Mouse (Mus musculus): ENCODE measurements around the gene Mrps2.
A peak's percentile ranks its signal among the peaks of the same experiment; 100 is the strongest.
"Not testable (repeated sequence)": the region's sequence is repeated elsewhere in the genome, so short reads cannot be mapped to it uniquely, and the experiment has no call there.

Mrps2 gene

DNA sequence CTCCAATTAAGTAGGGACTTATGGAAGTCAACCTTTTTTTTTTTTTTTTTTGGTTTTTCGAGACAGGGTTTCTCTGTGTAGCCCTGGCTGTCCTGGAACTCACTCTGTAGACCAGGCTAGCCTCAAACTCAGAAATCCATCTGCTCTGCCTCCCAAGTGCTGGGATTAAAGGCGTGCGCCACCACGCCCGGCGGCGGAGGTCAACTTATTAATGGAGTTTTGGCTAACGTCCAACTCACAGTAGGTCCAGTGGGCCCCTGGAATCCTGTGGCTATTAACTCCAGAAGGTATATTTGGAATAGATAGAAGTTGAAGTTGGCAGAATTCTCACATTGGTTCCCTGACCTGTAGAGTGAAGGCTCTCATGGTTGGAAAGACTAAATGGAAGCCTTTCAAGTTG is 4.1 kb downstream of the Mrps2 start:
- not testable (repeated sequence) for DNase-seq (ENCODE audit: low read depth, low spot score)

DNA sequence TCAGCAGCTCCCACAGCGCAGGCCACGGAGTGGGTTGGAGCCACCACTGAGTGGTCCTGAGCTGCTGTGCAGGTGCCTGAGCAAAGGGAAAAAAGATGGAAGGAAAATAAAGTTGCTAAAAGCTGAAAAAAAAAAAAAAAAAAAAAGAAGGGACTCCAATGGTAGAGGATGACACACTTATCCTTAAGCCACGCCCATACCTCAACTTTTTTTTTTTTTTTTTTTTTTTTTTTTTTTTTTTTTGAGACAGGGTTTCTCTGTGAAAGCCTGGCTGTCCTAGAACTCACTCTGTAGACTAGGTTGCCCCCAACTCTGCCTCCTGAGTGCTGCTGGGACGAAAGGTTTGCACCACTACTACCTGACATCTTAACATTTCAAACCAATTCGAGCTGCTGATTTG is 10.1 kb downstream of the Mrps2 start:
- DNase-seq (ENCODE audit: low read depth, low spot score), result not testable (repeated sequence)

DNA sequence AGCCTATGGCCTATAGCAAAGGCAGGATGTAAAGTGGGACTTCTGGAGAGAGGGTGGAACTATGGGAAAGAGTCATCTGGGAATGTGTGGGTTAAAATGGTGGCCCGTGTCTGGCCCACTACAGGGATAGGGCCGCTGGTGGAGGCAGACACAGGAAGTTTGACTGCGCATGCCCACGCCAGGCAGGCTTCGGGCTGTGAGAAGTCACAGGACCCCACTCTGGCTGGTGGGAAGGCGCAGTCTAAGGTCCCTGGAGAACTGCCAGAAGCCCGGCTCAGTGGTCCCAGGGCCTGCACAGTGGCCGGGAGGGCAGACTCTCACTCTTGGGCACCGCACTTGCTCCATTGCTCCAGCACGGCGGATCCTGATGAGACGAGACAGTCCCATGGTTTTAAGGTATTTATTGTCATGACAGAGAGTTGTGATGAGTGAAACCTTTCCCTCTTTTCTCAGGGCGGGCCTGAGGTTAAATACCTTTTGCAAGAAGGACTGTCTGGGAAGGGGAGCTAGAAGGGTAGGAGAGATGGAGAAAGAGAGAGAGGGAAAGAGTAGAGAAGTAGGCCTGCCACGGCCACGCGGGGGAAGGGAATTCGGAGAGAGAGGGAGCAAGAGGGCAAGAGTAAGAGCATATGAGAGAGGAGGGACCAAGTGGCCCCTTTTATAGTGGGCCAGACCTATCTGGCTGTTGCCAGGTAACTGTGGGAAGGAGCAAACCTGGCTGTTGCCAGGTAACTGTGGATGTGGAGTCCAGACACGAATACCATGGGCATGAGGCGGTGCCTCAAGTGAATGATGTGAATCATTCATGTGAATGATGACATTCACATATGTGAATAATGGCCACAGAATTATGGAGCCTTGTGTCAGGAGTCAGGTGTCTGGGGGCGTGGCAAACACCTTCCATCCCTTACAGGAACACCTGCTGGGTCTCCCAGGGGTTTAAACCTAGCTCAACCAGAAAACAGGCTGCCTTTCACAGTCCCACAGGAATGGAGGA is 11.6 kb downstream of the Mrps2 start:
- peak; percentile 65 for DNase-seq (ENCODE audit: low read depth, low spot score)

DNA sequence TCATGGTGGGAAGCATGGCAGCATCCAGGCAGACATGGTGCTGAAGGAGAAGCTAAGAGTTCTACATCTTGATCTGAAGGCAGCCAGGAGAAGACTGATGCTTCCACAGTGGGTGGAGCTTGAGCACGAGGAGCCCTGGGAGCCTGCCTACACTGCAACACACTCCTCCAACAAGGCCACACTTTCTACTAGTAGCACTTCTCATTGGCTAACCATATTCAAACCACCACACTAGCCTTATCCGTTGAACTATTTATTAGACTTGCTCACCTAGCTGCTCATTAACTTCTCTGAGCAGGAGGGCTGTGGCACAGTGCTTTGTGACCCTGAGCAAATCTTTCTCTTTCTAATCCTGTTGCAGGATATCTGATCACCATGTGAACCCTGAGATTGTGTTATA is 16.0 kb downstream of the Mrps2 start:
- no peak for DNase-seq (ENCODE audit: low read depth, low spot score)

DNA sequence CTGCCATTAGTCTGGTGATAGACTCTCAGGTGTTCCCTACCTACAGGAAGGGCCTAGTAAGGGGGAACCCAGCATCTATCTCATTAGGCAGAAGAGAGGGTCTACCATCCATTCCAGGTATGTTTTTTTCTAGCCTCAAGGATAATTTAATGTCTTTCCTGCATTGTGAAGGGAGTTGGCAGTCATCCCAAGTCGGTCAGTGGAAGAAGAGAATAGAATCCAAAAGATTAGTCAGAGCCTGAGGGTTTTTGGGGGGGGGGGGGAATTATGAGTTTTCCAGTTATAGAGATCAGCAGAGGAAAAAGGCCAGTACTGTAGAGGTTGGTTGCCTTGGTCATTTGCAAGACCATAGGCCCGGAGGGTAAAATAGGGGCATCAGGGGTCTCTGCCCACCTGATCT is 26.7 kb downstream of the Mrps2 start:
- no peak for DNase-seq (ENCODE audit: low read depth, low spot score)

DNA sequence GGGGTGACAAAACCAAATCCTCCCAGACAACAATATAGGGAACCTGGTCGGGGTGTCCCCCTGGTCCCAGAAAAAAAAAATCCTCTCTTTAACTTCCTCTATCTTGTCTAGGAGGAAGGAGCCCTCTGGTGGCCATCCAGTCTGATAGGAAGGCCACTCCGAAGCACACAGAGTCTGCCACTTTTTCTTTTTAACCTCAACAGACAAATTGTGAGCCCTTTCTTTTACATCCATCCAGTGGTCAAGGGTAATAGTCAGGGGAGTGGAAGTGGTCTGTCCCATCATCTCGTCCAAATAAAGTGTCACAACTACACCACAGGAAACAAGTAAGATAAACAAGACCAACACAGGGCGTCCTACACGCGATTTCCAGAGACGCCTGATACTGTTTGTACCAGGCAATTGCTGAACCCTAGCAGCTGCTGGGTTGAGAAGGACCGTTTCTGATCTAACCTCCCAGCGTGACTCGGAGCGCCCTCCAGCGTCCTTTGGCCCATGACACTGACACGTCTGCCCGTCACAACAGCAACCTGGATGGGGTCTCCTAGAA is 27.4 kb downstream of the Mrps2 start:
- no peak for DNase-seq (ENCODE audit: low read depth, low spot score)

DNA sequence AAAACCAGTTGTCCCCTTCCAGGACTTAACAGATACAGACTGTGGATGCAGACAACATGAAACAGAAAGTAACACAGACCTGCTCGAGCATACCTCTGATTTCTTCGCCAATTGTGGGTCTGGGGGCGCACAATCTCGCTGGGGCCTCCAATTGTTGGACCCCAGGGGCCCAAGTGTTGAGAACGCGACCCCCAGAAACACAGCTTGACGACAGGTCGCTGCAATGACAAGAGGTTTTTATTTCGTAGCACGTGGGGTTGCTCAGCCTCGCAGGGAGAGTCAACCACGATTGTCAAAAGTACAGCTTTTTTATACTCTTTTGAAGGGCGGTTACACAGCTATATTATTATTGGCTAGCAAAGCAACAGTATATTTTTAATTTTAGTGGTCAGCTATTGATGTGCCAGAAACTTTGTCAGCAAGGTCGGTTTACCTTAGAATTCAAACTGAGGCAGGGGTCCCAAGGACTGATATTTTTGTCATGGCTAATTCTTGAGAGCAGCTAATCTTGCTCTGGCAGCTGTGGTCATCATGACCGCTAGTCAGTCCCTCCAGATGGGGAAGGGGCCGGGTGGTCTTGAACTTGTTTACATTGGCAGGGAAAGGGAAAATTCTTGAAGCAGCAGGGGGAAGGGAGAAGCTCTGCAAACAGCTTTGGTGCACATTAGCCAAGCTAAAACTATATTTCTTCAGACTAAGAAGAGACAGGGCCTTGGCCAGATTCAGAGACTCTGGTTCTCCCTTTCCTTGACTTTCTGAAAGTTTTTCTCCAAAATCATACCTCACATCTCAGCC is 28.1 kb downstream of the Mrps2 start:
- no peak for DNase-seq (ENCODE audit: low read depth, low spot score)

DNA sequence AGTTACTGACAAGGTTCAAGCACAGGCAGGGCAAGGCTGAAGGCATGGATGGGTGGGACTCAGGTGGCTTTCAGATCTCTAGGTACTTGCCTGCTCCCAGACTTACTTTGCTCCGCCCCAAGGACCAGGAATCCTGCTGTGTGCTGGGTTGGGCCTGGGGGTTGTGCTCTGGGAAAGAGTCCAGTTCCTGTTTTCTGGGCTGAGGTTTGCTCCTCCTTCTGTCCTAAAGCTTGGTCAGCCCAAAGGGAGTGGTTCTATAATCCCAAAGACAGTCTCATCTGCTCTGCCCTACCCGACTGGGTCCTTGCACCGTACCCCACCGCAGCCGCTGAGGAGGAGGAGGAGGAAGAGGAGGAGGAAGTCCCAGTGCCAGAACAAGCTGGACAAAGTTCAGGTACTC is 28.8 kb downstream of the Mrps2 start, which contains the start of gene Gbgt1:
Gene Gbgt1, plus strand, starts transcription at position 221 of the 400 bp plus-strand sequence.
- DNase-seq (ENCODE audit: low read depth, low spot score), result peak; percentile 47

DNA sequence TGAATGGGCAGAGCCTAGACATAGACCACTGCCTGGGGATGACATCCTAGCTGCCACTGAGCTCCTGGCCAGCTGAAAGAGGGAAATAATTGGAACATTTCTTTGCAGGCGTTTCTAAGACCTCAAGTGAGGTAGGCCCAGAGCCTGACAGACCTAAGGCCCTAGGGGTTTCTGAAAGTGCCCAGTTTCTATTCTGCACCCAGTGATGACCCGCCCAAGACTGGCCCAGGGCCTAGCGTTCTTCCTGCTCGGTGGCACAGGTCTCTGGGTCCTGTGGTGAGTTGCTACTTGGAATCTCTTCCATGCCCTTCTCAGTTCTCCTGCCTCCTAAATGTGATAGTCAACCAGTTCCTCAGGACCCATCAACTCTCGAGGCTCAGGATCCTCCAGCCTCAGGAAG is 29.7 kb downstream of the Mrps2 start:
- no peak for DNase-seq (ENCODE audit: low read depth, low spot score)

DNA sequence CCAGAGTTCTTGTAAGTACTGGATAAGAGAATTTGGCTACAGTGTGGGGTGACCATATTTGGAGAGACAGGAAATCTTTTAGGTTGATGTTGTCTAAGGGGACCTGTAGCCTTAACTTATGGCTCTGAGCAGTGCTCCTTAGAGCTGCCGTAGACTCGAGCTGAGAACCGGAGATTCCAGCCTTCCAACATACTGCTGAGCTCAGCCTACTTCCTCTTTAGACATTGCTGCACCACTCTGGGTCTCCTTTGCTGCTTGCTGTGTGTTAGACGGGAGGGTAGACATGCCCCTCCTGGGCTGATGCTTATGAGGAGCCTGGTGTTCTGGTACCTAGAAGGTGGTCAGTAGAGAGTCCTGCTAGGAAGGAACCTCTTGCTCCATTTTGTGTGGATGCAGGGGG is 30.6 kb downstream of the Mrps2 start:
- DNase-seq (ENCODE audit: low read depth, low spot score), result no peak

DNA sequence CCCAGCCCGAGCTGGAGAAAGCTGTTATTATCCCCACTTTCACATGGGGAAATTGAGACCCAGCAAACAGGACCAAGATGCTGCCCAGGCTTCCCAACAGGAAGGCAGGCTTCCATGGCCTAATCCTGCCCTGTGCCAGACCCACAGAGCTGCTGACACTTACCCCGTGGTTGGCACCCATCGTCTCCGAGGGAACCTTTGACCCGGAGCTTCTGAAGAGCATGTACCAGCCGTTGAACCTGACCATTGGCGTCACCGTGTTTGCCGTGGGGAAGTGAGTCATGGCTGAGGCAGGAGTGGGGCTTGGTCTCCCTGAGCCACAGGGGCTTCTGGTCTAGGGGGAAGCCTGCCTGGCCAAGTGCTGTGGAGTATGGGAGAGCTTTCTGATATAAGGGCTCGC is 35.1 kb downstream of the Mrps2 start:
- DNase-seq (ENCODE audit: low read depth, low spot score), result no peak

DNA sequence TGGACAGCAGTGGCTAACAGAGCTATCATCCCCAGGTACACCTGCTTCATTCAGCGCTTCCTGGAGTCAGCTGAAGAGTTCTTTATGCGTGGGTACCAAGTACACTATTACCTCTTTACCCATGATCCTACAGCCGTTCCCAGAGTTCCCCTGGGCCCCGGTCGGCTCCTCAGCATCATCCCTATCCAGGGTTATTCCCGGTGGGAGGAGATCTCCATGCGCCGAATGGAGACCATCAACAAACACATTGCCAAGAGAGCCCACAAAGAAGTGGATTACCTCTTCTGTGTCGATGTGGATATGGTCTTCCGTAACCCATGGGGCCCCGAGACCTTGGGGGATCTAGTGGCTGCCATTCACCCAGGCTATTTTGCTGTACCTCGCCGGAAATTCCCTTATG is 36.8 kb downstream of the Mrps2 start:
- no peak for DNase-seq (ENCODE audit: low read depth, low spot score)

DNA sequence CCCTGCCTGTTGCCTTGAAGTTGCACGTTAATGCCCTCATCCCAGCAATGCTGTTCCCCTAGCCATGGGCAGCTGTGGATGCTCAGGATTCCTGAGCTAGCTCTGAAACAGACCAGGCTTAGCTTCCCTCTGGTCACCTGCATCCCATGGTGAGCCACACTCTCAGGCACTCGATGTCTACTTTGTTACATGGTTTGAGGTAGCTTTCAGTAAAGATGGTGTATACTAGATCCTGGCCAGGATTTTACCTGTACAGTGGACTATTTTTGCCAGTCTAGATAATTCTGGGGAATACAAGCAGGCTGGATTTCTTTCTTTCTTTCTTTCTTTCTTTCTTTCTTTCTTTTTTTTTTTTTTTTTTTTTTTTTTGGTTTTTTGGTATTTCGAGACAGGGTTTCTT is 37.9 kb downstream of the Mrps2 start, which contains the start of gene Gm10134:
Gene Gm10134, plus strand, starts transcription at position 301 of the 400 bp plus-strand sequence.
- no peak for DNase-seq (ENCODE audit: low read depth, low spot score)

DNA sequence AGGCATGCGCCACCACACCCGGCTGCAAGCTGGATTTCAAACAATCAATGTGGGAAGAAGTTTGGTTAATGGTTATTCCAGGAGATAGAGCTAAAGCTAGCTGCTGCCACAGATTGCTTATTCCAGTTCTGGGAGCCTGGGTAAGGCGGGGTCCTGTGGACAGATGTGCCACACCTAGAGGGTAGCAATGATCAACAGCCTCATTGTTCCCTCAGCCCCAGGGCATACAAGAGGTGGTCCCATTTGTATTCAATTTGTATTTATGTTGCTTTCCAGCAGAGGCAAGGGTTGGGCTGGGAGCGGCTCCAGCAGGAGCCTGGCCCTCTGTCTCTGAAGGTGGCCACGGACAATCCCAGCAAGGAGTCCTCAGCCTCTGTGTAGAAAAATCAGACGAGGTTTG is 38.4 kb downstream of the Mrps2 start:
- DNase-seq (ENCODE audit: low read depth, low spot score), result peak; percentile 92

DNA sequence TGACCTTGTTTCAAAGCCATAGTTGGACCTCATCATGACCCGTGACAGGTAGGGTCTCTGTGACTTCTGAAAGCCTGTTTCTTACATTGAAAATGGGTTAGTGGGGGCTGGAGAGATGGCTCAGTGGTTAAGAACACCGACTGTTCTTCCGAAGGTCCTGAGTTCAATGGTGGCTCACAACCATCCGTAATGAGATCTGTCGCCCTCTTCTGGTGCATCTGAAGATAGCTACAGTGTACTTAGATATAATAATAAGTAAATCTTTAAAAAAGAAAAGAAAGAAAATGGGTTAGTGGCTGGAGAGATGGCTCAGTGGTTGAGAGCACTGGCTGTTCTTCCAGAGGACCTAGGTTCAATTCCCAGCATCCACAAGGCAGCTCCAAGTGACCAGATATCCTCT is 43.7 kb downstream of the Mrps2 start:
- not testable (repeated sequence) for DNase-seq (ENCODE audit: low read depth, low spot score)

DNA sequence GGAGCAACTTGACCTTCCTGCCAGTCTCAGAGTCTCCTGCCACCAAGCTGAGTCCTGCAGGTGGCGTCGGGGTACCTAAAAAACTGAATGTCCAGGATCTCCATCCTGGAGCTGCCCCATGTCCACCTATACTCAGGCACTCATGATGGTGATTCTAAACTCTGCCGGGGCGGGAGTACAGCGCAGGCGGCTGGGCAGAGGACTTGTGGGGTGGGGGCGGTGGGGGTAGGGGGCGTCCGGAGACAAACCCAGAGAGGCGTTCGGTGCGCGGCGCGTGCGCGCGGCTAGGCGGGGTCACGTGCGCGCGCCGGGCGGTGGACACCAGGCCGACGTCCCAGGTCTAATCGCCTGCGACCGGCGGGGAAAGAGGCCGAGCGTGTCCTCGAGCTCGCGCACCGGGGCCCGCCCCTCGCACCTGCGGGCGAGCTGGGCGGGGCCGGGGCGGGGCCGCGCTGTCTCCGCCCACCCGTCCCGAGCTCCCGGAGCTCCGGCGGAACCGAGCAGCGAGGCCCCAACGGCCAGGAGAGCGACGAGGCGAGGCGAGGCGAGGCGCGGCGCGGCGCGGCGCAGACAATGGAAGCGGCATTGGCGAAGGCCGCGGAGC is 45.0 kb downstream of the Mrps2 start, which contains the start of gene Ralgds:
Gene Ralgds, plus strand, starts transcription at position 328 of the 604 bp plus-strand sequence.
- peak; percentile 42 for DNase-seq (ENCODE audit: low read depth, low spot score)

DNA sequence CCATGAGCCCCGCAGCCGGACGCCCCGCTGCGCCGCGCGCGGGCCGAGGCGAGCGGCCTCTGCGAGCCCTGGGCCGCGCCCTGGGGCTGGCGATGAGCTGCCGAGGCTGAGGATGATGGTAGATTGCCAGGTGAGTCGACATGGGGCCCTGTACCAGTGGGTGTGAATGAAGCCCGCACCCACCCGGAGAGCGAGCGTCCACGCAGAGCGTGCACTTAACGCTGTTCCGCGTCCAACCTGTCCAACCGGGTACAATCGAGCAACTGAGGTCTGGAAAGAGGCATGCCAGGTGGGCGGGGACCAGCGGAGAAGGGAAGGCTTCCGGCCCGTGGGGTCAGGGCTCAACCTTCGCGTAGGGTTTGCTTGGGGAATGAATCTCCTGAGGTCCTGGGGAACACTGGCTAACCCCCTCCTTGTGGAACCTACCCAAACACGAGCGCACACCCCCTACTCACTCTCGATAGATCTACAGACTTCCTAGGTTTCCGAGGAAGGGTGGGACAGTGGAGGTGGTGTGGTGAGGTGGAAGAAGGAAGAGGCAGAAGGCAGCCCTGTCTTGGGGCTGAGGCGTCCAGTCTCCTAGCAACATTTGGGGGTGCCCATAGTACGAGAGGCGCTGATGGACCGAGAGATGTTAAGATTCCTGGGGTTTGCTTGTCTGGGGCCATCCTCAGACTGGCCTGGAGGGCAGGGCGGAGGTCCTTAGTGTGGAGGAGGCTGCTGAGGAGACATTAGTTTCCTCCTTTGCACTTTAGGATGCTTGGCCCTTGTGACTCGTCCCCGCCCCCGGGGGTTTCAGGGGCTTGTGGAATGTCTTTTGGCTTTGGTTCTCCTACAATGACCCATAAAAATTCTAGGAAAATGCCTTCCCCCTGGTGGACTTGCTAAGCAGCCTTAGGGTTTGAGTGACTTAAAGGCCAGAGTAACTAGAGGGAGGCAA is 45.8 kb downstream of the Mrps2 start:
- DNase-seq (ENCODE audit: low read depth, low spot score), result no peak

DNA sequence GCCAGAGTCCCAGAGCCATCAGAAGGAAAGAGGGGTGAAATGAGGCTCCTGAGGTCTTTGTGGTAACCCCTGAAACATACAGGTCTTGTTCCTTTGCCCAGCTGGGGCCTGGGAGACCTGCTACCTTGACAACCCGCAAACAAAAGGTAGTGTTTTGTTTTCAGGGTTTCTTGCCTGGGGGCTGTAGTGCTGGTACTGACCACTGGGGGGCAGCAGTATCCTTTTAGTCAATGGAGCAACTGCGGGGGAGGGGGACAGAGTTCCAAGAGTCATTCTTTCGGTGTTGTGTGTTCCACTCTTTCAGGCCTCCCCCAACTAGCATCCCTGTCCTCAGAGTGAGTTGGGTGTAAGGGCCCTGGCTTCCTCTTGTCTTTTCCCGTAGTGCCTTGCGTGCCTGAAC is 46.6 kb downstream of the Mrps2 start:
- peak; percentile 93 for DNase-seq (ENCODE audit: low read depth, low spot score)

DNA sequence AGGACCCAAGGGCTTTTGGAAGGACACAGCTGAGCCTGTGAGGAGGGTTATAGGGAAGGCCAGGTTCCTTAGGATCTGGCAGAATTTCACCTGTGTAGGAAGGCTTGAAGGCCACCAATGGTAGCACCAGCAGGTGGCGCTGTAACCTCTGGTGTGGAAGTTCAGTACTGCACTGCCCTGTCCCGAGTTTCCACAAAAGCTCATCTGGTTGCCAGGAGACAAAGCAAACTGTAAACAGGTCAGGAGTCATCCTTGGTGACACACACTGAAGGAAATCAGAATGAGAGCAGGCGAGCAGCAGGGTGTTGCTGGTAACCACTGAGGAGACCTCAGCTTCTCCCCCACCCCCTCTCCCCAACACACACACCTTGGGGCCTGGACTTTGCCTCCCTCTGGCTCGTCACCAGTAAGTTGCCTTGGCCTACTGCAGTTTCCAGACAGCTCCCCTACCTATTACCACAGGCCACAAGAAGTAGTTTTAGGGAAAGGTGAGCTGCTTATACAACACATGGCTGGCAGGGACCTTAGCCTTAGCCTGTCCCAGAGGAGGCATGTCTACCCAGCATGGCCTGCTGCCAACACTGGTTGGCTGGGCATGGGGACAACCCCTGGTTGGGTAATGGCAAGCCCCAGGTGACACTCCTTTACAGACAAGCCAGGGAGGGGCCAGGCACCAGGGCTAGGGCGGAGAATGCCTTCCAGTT is 49.5 kb downstream of the Mrps2 start:
- peak; percentile 94 for DNase-seq (ENCODE audit: low read depth, low spot score)

DNA sequence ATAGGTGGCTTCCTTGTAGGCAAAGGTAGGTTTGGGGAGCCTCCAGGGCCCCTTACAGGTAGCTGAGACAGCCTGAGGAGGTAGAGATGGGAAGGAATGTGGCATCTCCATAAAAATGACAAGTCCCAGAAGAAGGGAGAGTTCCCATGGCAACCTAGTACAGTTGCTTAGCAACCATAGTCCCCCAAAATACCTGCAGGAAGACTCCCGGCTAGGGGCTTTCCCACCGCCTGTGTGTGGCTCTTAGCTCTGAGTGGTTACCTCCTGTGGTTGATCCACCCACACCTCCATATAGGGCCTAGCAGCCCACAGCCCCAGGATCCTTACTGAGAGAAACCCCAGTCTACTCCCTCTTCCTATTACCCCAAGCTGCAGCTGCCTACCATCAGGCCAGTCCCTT is 50.4 kb downstream of the Mrps2 start:
- peak; percentile 88 for DNase-seq (ENCODE audit: low read depth, low spot score)

Measured in ES-CJ7 (cell line).